Mouse (Mus musculus) forebrain, embryonic 13.5 days (tissue): Measurements from ENCODE around the gene Hexim1. TPM values are rescaled to one million over a fixed set of nuclear protein-coding genes. Genes with fewer than 3 reads are reported as not detected.

Source experiments
- ATAC-seq: fragments of 200-750 bp; cut with Nextera tagmentation; 2 replicates; pipeline ENCODE4 v1.8.0; 2017
- H3K27ac ChIP-seq: fragments of 300-500 bp; sonication (generic); 2 replicates; pipeline ENCODE4 v1.5.1; 2015; ENCODE audit warnings: inconsistent platforms, mild to moderate bottlenecking, moderate library complexity
- H3K27me3 ChIP-seq: fragments of 300-500 bp; sonication (generic); 2 replicates; pipeline ENCODE4 v1.6.1; 2015; ENCODE audit warnings: mild to moderate bottlenecking, inconsistent platforms
- H3K36me3 ChIP-seq: fragments of 300-500 bp; sonication (generic); 2 replicates; pipeline ENCODE4 v1.6.1; 2015; ENCODE audit warnings: mild to moderate bottlenecking, inconsistent platforms; ENCODE audit not compliant: poor library complexity, severe bottlenecking
- H3K4me1 ChIP-seq: fragments of 300-500 bp; sonication (generic); 2 replicates; pipeline ENCODE4 v1.6.1; 2015; ENCODE audit warnings: inconsistent platforms
- H3K4me2 ChIP-seq: fragments of 300-500 bp; sonication (generic); 2 replicates; pipeline ENCODE4 v1.6.1; 2015; ENCODE audit warnings: inconsistent platforms, mild to moderate bottlenecking, moderate library complexity
- H3K4me3 ChIP-seq: fragments of 300-500 bp; sonication (generic); 2 replicates; pipeline ENCODE4 v1.5.1; 2015; ENCODE audit warnings: mild to moderate bottlenecking, inconsistent platforms
- H3K9ac ChIP-seq: fragments of 300-500 bp; sonication (generic); 2 replicates; pipeline ENCODE4 v1.6.1; 2015; ENCODE audit warnings: mild to moderate bottlenecking, inconsistent platforms
- H3K9me3 ChIP-seq: fragments of 300-500 bp; sonication (generic); replicated peaks from 2 replicates; pipeline ENCODE4 v1.6.1; 2016; ENCODE audit warnings: inconsistent platforms
- WGBS: fragments of 180-500 bp; shearing (Covaris S2); methylation state at CpG from one replicate; pipeline ENCODE4 v1.1.7; 2015; 5-methylcytosine and 5-hydroxymethylcytosine counted together
- polyA plus RNA-seq: library from polyadenylated mRNA; unstranded; fragments of >200 nt; fragmentation: Nextera tagmentation; extraction: Ambion mirVana; gene quantifications from 2 replicates; pipeline ENCODE4 v1.2.1, GENCODE M21; 2015

Hexim1 gene
- polyA plus RNA-seq, result 3.3 and 4.1 TPM in 2 replicates

DNA sequence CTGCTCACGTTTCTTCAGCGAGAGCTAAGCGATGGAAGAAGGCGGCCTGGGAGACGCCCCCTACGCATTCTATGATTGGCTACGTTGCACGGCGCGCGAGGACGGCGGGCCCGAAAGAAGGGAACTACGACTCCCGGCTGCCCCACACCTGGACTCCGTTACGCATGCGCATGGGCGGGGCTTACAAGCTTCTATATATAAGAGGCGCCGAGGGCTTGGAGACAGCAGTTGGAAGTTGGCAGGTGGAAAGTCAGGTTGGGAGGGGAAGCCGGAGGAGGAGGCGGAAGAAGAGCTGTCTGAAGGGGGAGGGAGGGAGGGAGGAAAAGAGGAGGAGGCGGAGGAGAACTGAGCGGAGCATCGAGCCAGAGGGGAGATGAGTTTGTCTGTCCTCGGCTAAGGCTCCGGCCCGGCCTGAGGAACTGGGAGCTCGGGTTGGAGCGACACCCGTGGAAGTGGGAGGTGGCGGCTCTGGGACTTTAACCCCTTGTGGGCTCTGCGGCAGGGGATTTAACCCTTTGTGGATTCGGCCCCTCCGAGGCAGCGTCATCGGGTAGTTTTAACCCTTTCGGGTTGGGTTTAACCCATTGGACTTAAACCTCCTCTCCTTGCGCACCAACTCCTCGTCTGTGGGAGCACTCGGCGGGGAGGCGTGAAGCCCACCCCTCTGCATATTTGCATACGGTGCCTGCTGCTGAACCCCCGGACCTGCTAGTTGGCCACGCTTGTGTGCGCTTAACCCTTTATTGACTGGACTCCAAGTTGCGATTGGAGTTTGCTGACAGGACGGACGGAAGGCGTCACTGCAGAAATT lies at the start of gene Hexim1:
Gene Hexim1, plus strand, starts transcription at position 224 of the 811 bp plus-strand sequence.
- Histone ChIP-seq H3K4me2 (peak within 1 kb of the TSS; percentile 88), H3K27ac (peak within 1 kb of the TSS; percentile 86), H3K27me3 (peaks cover 27% of the 10 kb centered on the region), H3K4me3 (peak within 1 kb of the TSS; percentile 59), H3K9ac (peak within 1 kb of the TSS; percentile 79), H3K36me3 (no peaks in the 10 kb centered on the region), H3K9me3 (no peaks in the 10 kb centered on the region), H3K4me1 (peaks cover 51% of the 10 kb centered on the region)
- peak; percentile 96 for ATAC-seq
- WGBS, result under 1% methylated on average over 53 of the region's 53 CpGs

DNA sequence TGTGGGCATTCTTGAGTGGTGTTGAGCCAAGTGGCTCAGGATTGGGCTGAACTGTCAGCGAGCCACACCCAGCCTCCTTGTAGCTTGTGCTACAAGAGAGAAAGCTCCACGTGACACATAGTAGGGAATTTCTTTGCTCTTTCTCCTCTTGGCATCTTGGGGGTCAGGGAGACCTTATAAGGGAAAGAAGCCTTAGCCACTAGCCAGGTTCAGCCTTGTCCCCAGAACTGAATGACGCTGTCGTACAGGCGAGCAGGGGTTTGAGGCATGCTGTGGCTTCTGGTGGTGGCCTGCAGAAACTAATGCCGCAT lies 49.0 kb upstream of the Hexim1 start:
- Histone ChIP-seq H3K4me3 (no peak overlapping the region), H3K4me1 (no peaks in the 10 kb centered on the region), H3K36me3 (peaks cover 82% of the 10 kb centered on the region), H3K4me2 (no peak overlapping the region), H3K27ac (no peak overlapping the region), H3K9ac (no peak overlapping the region), H3K27me3 (no peaks in the 10 kb centered on the region), H3K9me3 (no peaks in the 10 kb centered on the region)
- no peak for ATAC-seq
- 95% methylated on average over 6 of the region's 6 CpGs for WGBS

- no peak overlapping the region for H3K4me2 ChIP-seq
- no peaks in the 10 kb centered on the region for H3K27me3 ChIP-seq
- H3K36me3 ChIP-seq, result peaks cover 78% of the 10 kb centered on the region
- WGBS, result 90% methylated on average over 8 of the region's 8 CpGs
- no peak overlapping the region for H3K4me3 ChIP-seq
- no peaks in the 10 kb centered on the region for H3K4me1 ChIP-seq
- H3K9me3 ChIP-seq, result no peaks in the 10 kb centered on the region
- no peak overlapping the region for H3K27ac ChIP-seq
- H3K9ac ChIP-seq, result no peak overlapping the region
- ATAC-seq, result no peak
Measured at GRCm38 (mm10) chr11:103067457-103068001, 48.5 kb upstream of the Hexim1 start.

DNA sequence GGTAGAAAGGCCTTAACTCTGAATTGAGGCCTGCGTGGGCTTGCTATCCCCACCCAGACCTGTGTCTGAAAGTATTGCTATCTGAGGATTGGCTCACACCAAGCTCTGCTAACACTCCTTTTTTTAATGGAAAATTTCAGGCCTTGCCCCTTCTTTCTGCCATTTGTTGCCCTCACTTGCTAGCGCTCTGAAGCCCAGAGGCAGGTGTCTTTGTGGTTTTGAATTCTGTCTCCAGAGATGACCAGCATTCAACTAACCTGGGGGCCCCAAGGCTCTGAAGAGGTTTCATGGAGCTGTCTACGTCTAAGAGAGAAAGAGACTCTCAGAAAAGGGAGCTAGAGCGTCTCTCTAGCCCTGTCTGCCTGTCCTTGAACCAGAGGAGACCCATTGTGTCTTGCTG lies 47.8 kb upstream of the Hexim1 start:
- Histone ChIP-seq H3K4me2 (no peak overlapping the region), H3K36me3 (peaks cover 73% of the 10 kb centered on the region), H3K9ac (no peak overlapping the region), H3K4me1 (no peaks in the 10 kb centered on the region), H3K27me3 (no peaks in the 10 kb centered on the region), H3K27ac (no peak overlapping the region), H3K9me3 (no peaks in the 10 kb centered on the region), H3K4me3 (no peak overlapping the region)
- 88% methylated on average over 4 of the region's 4 CpGs for WGBS
- no peak for ATAC-seq

DNA sequence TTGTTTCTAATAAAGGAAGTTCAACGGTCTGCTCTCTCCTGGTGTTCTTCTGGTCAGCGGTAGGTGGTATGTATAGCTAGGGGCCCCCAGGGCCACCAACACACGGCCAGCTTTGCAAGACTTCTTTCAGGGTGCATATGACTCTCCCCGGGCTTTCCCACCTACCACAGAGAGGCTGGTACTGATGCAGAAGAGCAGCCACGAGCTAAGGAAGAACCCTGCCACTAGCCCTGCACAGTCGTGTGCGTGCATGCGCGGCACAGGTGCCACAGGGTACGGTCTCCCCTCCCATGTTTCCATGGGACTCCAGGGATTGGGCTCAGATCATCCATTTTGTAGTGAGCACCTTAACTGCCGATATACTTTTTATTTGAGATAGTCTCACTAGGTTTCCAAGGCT lies 47.1 kb upstream of the Hexim1 start:
- no peaks in the 10 kb centered on the region for H3K4me1 ChIP-seq
- no peak for ATAC-seq
- 93% methylated on average over 11 of the region's 11 CpGs for WGBS
- H3K9me3 ChIP-seq, result no peaks in the 10 kb centered on the region
- no peaks in the 10 kb centered on the region for H3K27me3 ChIP-seq
- no peak overlapping the region for H3K4me2 ChIP-seq
- H3K9ac ChIP-seq, result no peak overlapping the region
- peaks cover 67% of the 10 kb centered on the region for H3K36me3 ChIP-seq
- no peak overlapping the region for H3K27ac ChIP-seq
- no peak overlapping the region for H3K4me3 ChIP-seq

DNA sequence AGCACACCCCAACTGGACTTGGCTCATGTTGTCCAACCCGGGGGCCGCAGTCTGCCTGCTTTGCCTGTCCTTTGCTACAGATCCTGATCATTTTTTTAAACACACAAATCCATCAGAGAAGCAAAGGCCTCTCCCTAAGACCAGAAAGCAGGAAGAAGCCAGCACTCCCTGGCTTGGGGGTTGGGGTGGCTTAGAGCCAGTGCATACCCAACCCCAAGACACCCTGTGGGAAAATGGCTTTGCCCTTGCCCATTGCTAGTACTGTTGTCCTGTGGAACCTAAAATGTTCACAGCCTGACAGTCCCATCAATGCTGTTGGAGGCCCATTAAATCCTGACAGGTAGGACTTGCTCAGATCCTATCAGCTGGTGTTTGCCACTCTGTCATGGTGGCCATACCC lies 46.3 kb upstream of the Hexim1 start:
- Histone ChIP-seq H3K27ac (no peak overlapping the region), H3K36me3 (peaks cover 59% of the 10 kb centered on the region), H3K9ac (no peak overlapping the region), H3K4me3 (no peak overlapping the region), H3K9me3 (no peaks in the 10 kb centered on the region), H3K4me2 (no peak overlapping the region), H3K27me3 (no peaks in the 10 kb centered on the region), H3K4me1 (no peaks in the 10 kb centered on the region)
- 95% methylated on average over 2 of the region's 2 CpGs for WGBS
- no peak for ATAC-seq

DNA sequence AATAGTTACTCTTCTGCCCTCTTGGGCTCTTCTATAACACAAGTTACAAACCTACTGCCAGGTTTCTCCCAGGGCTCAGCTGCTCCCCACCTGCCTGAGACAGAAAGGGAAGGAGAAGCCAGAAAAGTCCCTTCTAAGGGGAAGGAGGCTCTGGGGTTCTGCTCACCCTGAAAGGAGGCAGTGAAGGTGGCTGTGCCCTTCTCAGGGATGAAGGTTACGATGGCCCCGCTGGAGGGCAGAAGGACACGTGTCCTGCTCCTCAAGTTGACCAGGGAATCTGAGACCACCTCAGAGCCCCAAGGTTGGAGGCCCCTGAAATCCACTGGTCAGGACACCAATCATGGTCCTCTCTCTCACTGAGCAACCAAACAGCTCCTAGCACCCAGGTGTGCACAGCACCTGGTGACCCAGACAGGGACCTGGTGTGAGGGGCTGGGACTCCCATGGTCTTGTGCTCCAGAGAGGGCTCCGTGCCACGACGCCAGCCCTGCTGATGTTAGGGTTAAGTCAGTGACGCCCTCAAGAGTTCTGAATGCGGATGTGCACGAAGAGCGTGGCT lies 45.6 kb upstream of the Hexim1 start:
- no peak for ATAC-seq
- Histone ChIP-seq H3K4me3 (no peak overlapping the region), H3K27ac (no peak overlapping the region), H3K27me3 (no peaks in the 10 kb centered on the region), H3K4me1 (no peaks in the 10 kb centered on the region), H3K36me3 (peaks cover 54% of the 10 kb centered on the region), H3K9ac (no peak overlapping the region), H3K4me2 (no peak overlapping the region), H3K9me3 (no peaks in the 10 kb centered on the region)
- 94% methylated on average over 10 of the region's 10 CpGs for WGBS

DNA sequence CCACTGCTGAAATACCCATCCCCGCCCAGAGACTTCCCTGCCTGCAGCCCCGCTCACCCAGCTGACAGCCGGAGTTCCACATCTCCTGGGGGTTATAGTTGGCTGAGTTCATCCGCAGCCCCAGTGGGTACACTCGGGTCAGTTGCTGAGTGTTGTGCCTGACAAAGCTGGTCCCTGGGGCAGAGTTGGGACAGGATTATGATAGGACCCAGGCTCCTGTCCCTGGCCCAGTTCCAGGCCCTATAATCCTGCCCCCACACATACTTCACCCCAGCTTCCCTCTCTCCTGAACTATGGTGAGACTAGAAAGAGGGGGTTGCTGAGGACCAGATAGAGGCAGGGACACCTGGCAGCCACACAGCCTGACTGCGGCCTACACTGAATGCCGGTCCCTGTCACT lies 42.4 kb upstream of the Hexim1 start:
- H3K9me3 ChIP-seq, result no peaks in the 10 kb centered on the region
- no peak overlapping the region for H3K4me2 ChIP-seq
- WGBS, result 90% methylated on average over 7 of the region's 7 CpGs
- H3K27ac ChIP-seq, result no peak overlapping the region
- H3K9ac ChIP-seq, result no peak overlapping the region
- no peaks in the 10 kb centered on the region for H3K4me1 ChIP-seq
- H3K36me3 ChIP-seq, result peaks cover 21% of the 10 kb centered on the region
- 0 out of 2 replicates have a peak, but pooled peaks cover 4% of the 10 kb centered on the region for H3K27me3 ChIP-seq
- ATAC-seq, result no peak
- no peak overlapping the region for H3K4me3 ChIP-seq

GRCm38 (mm10) chr11:103074121-103074650 lies 41.8 kb upstream of the Hexim1 start:
- no peaks in the 10 kb centered on the region for H3K9me3 ChIP-seq
- no peak overlapping the region for H3K9ac ChIP-seq
- H3K4me3 ChIP-seq, result no peak overlapping the region
- peaks cover 10% of the 10 kb centered on the region for H3K27me3 ChIP-seq
- H3K27ac ChIP-seq, result no peak overlapping the region
- H3K36me3 ChIP-seq, result peaks cover 16% of the 10 kb centered on the region
- H3K4me1 ChIP-seq, result no peaks in the 10 kb centered on the region
- H3K4me2 ChIP-seq, result no peak overlapping the region
- ATAC-seq, result no peak
- WGBS, result 60% methylated on average over 10 of the region's 10 CpGs

- H3K27ac ChIP-seq, result no peak overlapping the region; the same call in 1 of the 2 replicates
- ATAC-seq, result no peak
- no peak overlapping the region for H3K4me2 ChIP-seq
- H3K27me3 ChIP-seq, result peaks cover 16% of the 10 kb centered on the region
- no peaks in the 10 kb centered on the region for H3K9me3 ChIP-seq
- H3K4me3 ChIP-seq, result no peak overlapping the region
- H3K36me3 ChIP-seq, result peaks cover 9% of the 10 kb centered on the region
- no peak overlapping the region for H3K9ac ChIP-seq
- WGBS, result 18% methylated on average over 10 of the region's 10 CpGs
- no peaks in the 10 kb centered on the region for H3K4me1 ChIP-seq
Measured at GRCm38 (mm10) chr11:103074796-103075323, 41.2 kb upstream of the Hexim1 start.

DNA sequence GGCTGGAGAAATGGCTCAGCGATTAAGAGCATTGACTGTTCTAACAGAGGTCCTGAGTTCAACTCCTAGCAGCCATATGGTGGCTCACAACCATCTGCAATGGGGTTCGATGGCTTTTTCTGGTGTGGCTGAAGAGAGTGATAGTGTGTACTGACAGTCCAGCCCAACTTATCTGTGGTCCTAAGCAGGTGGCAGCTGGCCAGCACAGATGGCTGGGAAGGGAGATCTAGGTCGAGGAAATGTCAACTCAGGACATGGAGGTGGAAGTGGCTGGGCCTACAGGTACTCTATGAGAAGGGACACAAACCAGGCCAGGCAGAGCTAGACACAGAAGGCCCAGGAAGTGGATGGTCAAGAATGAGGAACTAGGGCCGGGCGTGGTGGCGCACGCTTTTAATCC lies 40.0 kb upstream of the Hexim1 start:
- no peaks in the 10 kb centered on the region for H3K9me3 ChIP-seq
- WGBS, result 90% methylated on average over 7 of the region's 7 CpGs
- H3K27ac ChIP-seq, result no peak overlapping the region
- H3K9ac ChIP-seq, result no peak overlapping the region
- H3K4me2 ChIP-seq, result no peak overlapping the region
- peaks cover 28% of the 10 kb centered on the region for H3K27me3 ChIP-seq
- ATAC-seq, result no peak
- no peaks in the 10 kb centered on the region for H3K36me3 ChIP-seq
- no peak overlapping the region for H3K4me3 ChIP-seq
- H3K4me1 ChIP-seq, result peaks cover 7% of the 10 kb centered on the region

- Histone ChIP-seq H3K4me3 (no peak overlapping the region), H3K4me1 (peaks cover 7% of the 10 kb centered on the region), H3K36me3 (no peaks in the 10 kb centered on the region), H3K9me3 (no peaks in the 10 kb centered on the region), H3K4me2 (no peak overlapping the region), H3K27ac (no peak overlapping the region), H3K27me3 (peaks cover 33% of the 10 kb centered on the region), H3K9ac (no peak overlapping the region)
- WGBS, result 91% methylated on average over 8 of the region's 8 CpGs
- no peak for ATAC-seq
Measured at GRCm38 (mm10) chr11:103076581-103076980, 39.5 kb upstream of the Hexim1 start.
